Mouse (Mus musculus) erythroblast, embryonic 14.5 days (primary cell): ENCODE data around the gene Mettl14. TPM values are rescaled to one million over a fixed set of nuclear protein-coding genes. Genes with fewer than 3 reads are reported as not detected.

Experiments
- H3K27me3 ChIP-seq: 2 replicates; pipeline ENCODE4 v1.6.1; 2012; ENCODE audit warnings: inconsistent platforms; ENCODE audit not compliant: control insufficient read depth
- H3K36me3 ChIP-seq: 2 replicates; pipeline ENCODE4 v1.6.1; 2012; ENCODE audit warnings: mild to moderate bottlenecking, inconsistent platforms; ENCODE audit not compliant: control insufficient read depth
- H3K4me1 ChIP-seq: 2 replicates; pipeline ENCODE4 v1.6.1; 2012; ENCODE audit warnings: inconsistent platforms; ENCODE audit not compliant: control insufficient read depth
- H3K4me3 ChIP-seq: replicated peaks from 2 replicates; pipeline ENCODE3; 2012; ENCODE audit warnings: moderate library complexity, mild to moderate bottlenecking, inconsistent platforms
- H3K9me3 ChIP-seq: 2 replicates; pipeline ENCODE4 v1.6.1; 2012; ENCODE audit warnings: low read length, inconsistent platforms, mixed read lengths; ENCODE audit not compliant: control insufficient read depth
- GATA1 ChIP-seq: IDR thresholded peaks from 2 replicates; pipeline ENCODE4 v1.6.1; 2012; ENCODE audit warnings: low read length, inconsistent platforms, mixed read lengths
- TAL1 ChIP-seq: IDR thresholded peaks from 3 replicates; pipeline ENCODE4 v1.6.1; 2012; ENCODE audit warnings: low read length, inconsistent platforms, mixed read lengths
- polyA plus RNA-seq: library from polyadenylated mRNA; stranded (reverse); fragments of >175 nt; gene quantifications from 2 replicates; pipeline ENCODE4 v1.2.3, GENCODE M21; 2012

Gene Mettl14
- polyA plus RNA-seq, 1 experiment, result 0.41 TPM

DNA sequence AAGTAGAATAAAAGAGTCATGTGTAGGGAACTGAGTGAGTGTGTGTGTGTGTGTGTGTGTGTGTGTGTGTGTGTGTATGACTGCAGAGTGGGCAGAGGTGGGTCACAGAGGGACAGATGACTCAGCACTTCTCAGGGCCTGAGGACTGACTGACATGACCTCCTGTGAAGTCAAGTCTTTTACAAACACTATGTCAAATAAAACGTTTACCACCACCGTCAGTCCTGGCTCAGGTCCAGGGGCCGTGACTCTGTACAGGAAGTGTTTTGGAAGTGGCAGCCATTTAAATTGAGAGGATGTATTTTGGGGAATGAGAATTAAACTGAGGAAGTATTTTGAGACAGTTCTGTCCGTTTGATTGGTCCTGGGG, 52.9 kb downstream of the Mettl14 start:
- TF ChIP-seq GATA1 (no peak), TAL1 (no peak)
- Histone ChIP-seq H3K36me3 (no peaks in the 10 kb centered on the region; the same call in 1 of the 2 replicates), H3K27me3 (no peaks in the 10 kb centered on the region), H3K4me3 (no peak overlapping the region), H3K4me1 (no peaks in the 10 kb centered on the region), H3K9me3 (no peaks in the 10 kb centered on the region)

DNA sequence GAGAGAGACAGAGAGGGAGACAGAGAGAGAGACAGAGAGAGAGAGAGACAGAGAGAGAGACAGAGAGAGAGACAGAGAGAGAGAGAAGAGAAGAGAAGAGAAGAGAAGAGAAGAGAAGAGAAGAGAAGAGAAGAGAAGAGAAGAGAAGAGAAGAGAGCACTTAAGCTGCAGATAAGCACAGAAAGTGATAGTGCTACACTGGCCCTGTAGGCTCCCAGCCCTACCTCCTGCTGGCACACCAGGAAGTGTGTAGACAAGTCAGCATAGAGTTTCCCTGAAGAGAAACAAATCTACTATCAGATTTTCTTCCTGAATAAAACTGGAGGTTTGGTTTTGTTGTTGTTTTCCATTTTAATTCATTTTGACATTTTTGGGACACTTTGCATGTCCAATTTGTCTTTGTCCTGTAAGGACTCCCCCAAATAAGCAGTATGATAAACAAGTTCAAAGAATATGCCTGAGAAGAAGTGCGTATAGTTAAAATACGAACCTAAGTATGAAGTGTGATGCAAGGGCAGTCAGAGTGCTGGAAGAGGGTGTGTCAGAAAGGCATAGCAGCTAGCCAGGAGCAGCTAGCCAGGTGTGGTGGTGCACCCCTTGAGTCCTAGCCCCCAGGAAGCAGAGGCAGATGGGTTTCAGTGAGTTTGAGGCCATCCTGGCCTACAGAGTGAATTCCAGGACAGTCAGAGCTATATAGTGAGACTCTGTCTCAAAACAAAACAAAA, 53.4 kb downstream of the Mettl14 start:
- Histone ChIP-seq H3K36me3 (peaks cover under 1% of the 10 kb centered on the region; the same call in 1 of the 2 replicates), H3K4me1 (no peaks in the 10 kb centered on the region), H3K9me3 (no peaks in the 10 kb centered on the region), H3K4me3 (no peak overlapping the region), H3K27me3 (no peaks in the 10 kb centered on the region)
- no peak for TF ChIP-seq TAL1
- no peak for TF ChIP-seq GATA1

DNA sequence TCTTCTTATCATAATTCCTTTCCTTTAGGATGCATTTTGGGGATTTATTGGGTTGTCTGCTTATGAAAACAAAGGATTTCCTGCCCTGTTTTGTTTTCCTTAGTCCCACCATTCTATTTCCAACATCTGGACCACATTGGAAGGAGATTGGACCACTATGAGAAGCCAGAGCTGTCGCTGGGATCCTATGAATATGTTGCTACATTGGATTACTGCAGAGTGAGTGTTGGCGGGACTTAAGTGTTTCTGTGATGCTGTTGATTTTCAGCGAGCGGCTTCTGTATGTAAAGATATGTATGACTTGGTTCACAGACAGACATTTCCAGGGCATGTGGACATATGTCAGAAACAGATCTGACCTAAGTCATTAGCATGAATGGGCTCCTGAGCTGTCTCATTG, 55.7 kb downstream of the Mettl14 start:
- Histone ChIP-seq H3K4me1 (no peaks in the 10 kb centered on the region), H3K4me3 (no peak overlapping the region), H3K27me3 (no peaks in the 10 kb centered on the region), H3K9me3 (no peaks in the 10 kb centered on the region), H3K36me3 (peaks cover 2% of the 10 kb centered on the region; the same call in 1 of the 2 replicates)
- TF ChIP-seq TAL1 (no peak), GATA1 (no peak)

DNA sequence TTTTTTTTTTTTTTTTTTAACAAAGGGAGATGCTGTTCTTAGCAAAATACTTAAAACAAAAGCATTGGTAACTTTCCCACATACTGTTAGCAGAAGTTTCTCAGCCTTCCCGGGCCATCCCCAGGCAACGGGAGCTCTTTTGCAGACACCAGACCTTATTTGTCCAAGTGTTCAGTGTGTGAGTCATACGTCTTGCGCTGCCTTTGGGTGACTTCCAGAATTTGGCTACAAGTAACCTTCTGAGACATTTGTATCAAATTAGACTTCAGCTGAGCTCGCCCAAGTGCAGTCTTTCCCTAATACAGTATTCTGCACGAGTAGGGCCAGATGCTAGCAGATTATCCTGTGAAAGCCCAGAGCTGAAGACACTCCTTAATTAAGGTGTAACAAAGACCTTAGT, 56.7 kb downstream of the Mettl14 start:
- Histone ChIP-seq H3K4me1 (no peaks in the 10 kb centered on the region), H3K4me3 (no peak overlapping the region), H3K9me3 (no peaks in the 10 kb centered on the region), H3K27me3 (no peaks in the 10 kb centered on the region), H3K36me3 (peaks cover 2% of the 10 kb centered on the region; the same call in 1 of the 2 replicates)
- TF ChIP-seq GATA1, result no peak
- TF ChIP-seq TAL1, result no peak

DNA sequence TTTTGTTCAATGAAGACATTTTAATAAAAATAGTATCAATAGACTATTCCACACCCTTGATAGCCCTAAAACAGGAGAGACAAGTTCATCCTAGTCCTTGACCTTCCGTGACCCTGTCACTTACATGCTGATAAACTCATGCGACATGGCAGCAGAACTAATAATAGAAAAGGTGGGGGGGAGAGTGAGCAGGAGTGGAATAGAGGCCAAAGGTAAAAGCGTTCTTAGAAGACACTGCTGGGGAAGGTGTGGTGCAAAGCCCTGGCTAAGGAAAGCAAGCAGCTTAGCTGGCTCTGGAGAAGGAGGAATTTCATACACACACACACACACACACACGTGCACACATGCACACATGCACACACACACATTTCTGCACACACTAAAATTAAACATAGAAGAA, 61.6 kb downstream of the Mettl14 start:
- Histone ChIP-seq H3K4me1 (no peaks in the 10 kb centered on the region), H3K4me3 (no peak overlapping the region), H3K9me3 (no peaks in the 10 kb centered on the region), H3K36me3 (peaks cover 2% of the 10 kb centered on the region; the same call in 1 of the 2 replicates), H3K27me3 (no peaks in the 10 kb centered on the region)
- TF ChIP-seq TAL1, result no peak
- TF ChIP-seq GATA1, result no peak

DNA sequence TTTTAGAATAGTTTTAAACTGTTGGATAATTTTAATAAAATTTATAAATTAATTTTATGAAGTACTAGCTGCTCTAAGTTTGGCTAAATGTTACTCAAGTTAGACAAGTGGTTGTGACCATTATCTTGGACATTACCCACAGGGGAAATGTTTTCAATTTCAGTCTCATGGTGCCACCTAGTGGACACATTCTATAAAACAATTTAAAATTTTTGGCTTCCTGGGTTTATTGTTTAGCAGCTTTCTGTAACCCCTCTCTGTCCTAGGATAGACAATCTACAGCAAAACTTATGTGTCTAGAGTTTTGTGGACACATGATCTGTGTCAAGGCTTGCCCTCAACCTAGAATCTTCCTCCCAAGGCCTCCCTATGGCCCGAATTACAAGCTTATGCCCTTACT, 63.8 kb downstream of the Mettl14 start:
- no peak overlapping the region for H3K4me3 ChIP-seq

DNA sequence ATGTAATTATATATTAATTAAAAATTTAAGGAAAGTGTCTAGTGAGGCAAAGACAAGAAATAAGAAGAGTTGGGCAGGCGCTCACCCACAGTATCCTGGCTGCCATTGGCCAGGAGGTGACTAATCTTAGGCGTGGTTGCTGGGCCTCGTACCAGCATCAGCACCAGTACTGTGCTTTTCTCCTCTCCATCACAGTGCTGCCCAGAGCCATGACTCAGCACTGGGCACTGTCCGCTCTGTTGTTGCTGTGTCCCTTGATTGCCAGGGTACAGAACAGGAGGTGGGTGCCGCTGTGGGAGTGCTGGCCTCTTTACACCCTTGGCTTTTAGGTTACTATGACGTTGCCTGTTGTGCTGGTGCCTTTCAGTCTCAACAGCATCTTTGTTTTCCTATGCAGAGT, 64.3 kb downstream of the Mettl14 start:
- H3K36me3 ChIP-seq, result no peaks in the 10 kb centered on the region; the same call in 1 of the 2 replicates
- H3K4me1 ChIP-seq, result no peaks in the 10 kb centered on the region
- TF ChIP-seq TAL1 (no peak), GATA1 (no peak)
- no peak overlapping the region for H3K4me3 ChIP-seq
- H3K9me3 ChIP-seq, result no peaks in the 10 kb centered on the region
- H3K27me3 ChIP-seq, result no peaks in the 10 kb centered on the region

More for the DNA sequence above, 63.8 kb downstream of the Mettl14 start:
- no peaks in the 10 kb centered on the region for H3K9me3 ChIP-seq
- H3K4me1 ChIP-seq, result no peaks in the 10 kb centered on the region
- H3K27me3 ChIP-seq, result no peaks in the 10 kb centered on the region
- no peaks in the 10 kb centered on the region; the same call in 1 of the 2 replicates for H3K36me3 ChIP-seq
- TF ChIP-seq GATA1, result no peak
- no peak for TF ChIP-seq TAL1

DNA sequence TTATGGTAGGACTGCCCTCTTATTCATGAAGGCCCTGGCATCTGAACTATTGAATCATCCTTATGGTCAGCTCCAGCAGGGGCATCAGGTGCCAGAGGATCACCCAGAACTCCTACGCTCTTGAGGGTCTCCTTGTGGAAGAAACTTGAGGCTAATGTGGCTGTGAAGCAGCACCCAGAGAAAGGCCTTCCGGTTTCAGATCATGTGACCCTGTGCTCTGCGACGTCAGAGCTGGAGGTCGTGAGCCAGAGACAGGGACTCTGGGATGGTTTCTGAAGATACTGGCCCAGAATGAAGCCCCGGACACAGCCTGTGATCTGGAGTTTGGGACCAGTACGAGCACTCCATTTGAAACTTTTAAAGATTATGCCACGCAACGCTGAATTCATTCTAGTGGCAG, 65.6 kb downstream of the Mettl14 start:
- no peaks in the 10 kb centered on the region for H3K27me3 ChIP-seq
- H3K4me1 ChIP-seq, result no peaks in the 10 kb centered on the region
- no peak overlapping the region for H3K4me3 ChIP-seq
- no peaks in the 10 kb centered on the region; the same call in 1 of the 2 replicates for H3K36me3 ChIP-seq
- TF ChIP-seq TAL1 (no peak), GATA1 (no peak)
- no peaks in the 10 kb centered on the region for H3K9me3 ChIP-seq

Other genes starting within 250 kb of the Mettl14 start
- not detected in 2 replicates for gene Synpo2, start 150.0 kb downstream of the Mettl14 start, polyA plus RNA-seq
- 0.06 and 0.08 TPM in 2 replicates for gene Sec24d, start 118.7 kb downstream of the Mettl14 start, polyA plus RNA-seq
- gene Prss12, start 60.8 kb upstream of the Mettl14 start, polyA plus RNA-seq, result not detected in 2 replicates